Mouse (Mus musculus): ENCODE results near the gene Itch. TPM values are rescaled to one million over a fixed set of nuclear protein-coding genes. Genes with fewer than 3 reads are reported as not detected.

Itch gene
- total and polyA plus RNA-seq, 2 experiments from 2014 or later, result 20.4 to 38.0 TPM

- no peak overlapping the region for H3K4me2 ChIP-seq (ENCODE audit: low read depth, low read length, poor library complexity, severe bottlenecking)
- H3K4me1 ChIP-seq (ENCODE audit: insufficient read depth, low read length), result 0 out of 2 replicates have a peak, but pooled peaks cover under 1% of the 10 kb centered on the region
- no peaks in the 10 kb centered on the region for H3K27me3 ChIP-seq (ENCODE audit: insufficient read depth, low read length)
- H3K4me3 ChIP-seq (ENCODE audit: low read depth, low read length), result no peak overlapping the region
- H3K9me3 ChIP-seq (ENCODE audit: low read length), result no peaks in the 10 kb centered on the region
- H3K27ac ChIP-seq (ENCODE audit: low read depth, low read length), result no peak overlapping the region
- ATAC-seq (ENCODE audit: low FRiP score) (no peak), DNase-seq (ENCODE audit: low spot score) (no peak)
- no peak overlapping the region for H3K9ac ChIP-seq (replicated peaks; ENCODE audit: low read length, poor library complexity, severe bottlenecking)
- no peaks in the 10 kb centered on the region for H3K36me3 ChIP-seq (ENCODE audit: insufficient read depth, low read length)
- WGBS, result 83% methylated on average over 6 of the region's 6 CpGs
- TF ChIP-seq CTCF (IDR thresholded peaks at IDR 0.05), result peak; percentile 59
Measured at GRCm38 (mm10) chr2:155271957-155272356, 138.6 kb downstream of the Itch start.

GRCm38 (mm10) chr2:155272396-155273170, 139.3 kb downstream of the Itch start:
- Histone ChIP-seq H3K4me2 (ENCODE audit: low read depth, low read length, poor library complexity, severe bottlenecking) (no peak overlapping the region), H3K4me3 (ENCODE audit: low read depth, low read length) (no peak overlapping the region), H3K36me3 (ENCODE audit: insufficient read depth, low read length) (no peaks in the 10 kb centered on the region), H3K9me3 (ENCODE audit: low read length) (no peaks in the 10 kb centered on the region), H3K9ac (replicated peaks; ENCODE audit: low read length, poor library complexity, severe bottlenecking) (no peak overlapping the region), H3K27ac (ENCODE audit: low read depth, low read length) (no peak overlapping the region), H3K4me1 (ENCODE audit: insufficient read depth, low read length) (peaks cover 5% of the 10 kb centered on the region; the same call in 1 of the 2 replicates), H3K27me3 (ENCODE audit: insufficient read depth, low read length) (no peaks in the 10 kb centered on the region)
- ATAC-seq (ENCODE audit: low FRiP score) (no peak), DNase-seq (ENCODE audit: low spot score) (no peak)
- no peak for TF ChIP-seq CTCF (IDR thresholded peaks at IDR 0.05)
- WGBS, result 80% methylated on average over 10 of the region's 10 CpGs

- H3K27ac ChIP-seq (ENCODE audit: low read depth, low read length), result no peak overlapping the region
- 90% methylated on average over 8 of the region's 8 CpGs for WGBS
- H3K4me1 ChIP-seq (ENCODE audit: insufficient read depth, low read length), result peaks cover 8% of the 10 kb centered on the region; the same call in 1 of the 2 replicates
- no peak overlapping the region for H3K4me2 ChIP-seq (ENCODE audit: low read depth, low read length, poor library complexity, severe bottlenecking)
- peaks cover 5% of the 10 kb centered on the region for H3K36me3 ChIP-seq (ENCODE audit: insufficient read depth, low read length)
- ATAC-seq (ENCODE audit: low FRiP score) (no peak), DNase-seq (ENCODE audit: low spot score) (no peak)
- no peak overlapping the region for H3K9ac ChIP-seq (replicated peaks; ENCODE audit: low read length, poor library complexity, severe bottlenecking)
- no peak for TF ChIP-seq CTCF (IDR thresholded peaks at IDR 0.05)
- H3K4me3 ChIP-seq (ENCODE audit: low read depth, low read length), result no peak overlapping the region
- no peaks in the 10 kb centered on the region for H3K27me3 ChIP-seq (ENCODE audit: insufficient read depth, low read length)
- H3K9me3 ChIP-seq (ENCODE audit: low read length), result no peaks in the 10 kb centered on the region
Measured at GRCm38 (mm10) chr2:155273603-155274002, 140.3 kb downstream of the Itch start.

- TF ChIP-seq CTCF (IDR thresholded peaks at IDR 0.05), result 0 out of 2 replicates have a peak, but pooled peaks have one; percentile 9
- no peaks in the 10 kb centered on the region for H3K27me3 ChIP-seq (ENCODE audit: insufficient read depth, low read length)
- WGBS, result 1% methylated on average over 43 of the region's 47 CpGs
- H3K4me2 ChIP-seq (ENCODE audit: low read depth, low read length, poor library complexity, severe bottlenecking), result peak within 1 kb of the TSS; percentile 79
- peak within 1 kb of the TSS; percentile 98 for H3K9ac ChIP-seq (replicated peaks; ENCODE audit: low read length, poor library complexity, severe bottlenecking)
- H3K27ac ChIP-seq (ENCODE audit: low read depth, low read length), result peak within 1 kb of the TSS; percentile 92
- H3K4me1 ChIP-seq (ENCODE audit: insufficient read depth, low read length), result peaks cover 8% of the 10 kb centered on the region; the same call in 1 of the 2 replicates
- peak within 1 kb of the TSS; percentile 98 for H3K4me3 ChIP-seq (ENCODE audit: low read depth, low read length)
- peaks cover 15% of the 10 kb centered on the region for H3K36me3 ChIP-seq (ENCODE audit: insufficient read depth, low read length)
- no peaks in the 10 kb centered on the region for H3K9me3 ChIP-seq (ENCODE audit: low read length)
- peak; percentile 95 for ATAC-seq (ENCODE audit: low FRiP score)
- peak; percentile 97 for DNase-seq (ENCODE audit: low spot score)
Measured at GRCm38 (mm10) chr2:155276195-155276594, 142.9 kb downstream of the Itch start, which contains the start of gene Map1lc3a. Map1lc3a (plus strand) TSS chr2:155276297.

Other genes starting within 250 kb of the Itch start
- gene Eif2s2, start 240.6 kb upstream of the Itch start, total RNA-seq (2014; rRNA removed), result 47.8 and 58.1 TPM in 2 replicates
- 101 and 114 TPM in 2 replicates for gene Eif2s2, start 240.6 kb upstream of the Itch start, polyA plus RNA-seq (2015; fragmentation: Nextera tagmentation; extraction: Ambion mirVana)
- not detected in 2 replicates for gene Gm14226, start 115.2 kb upstream of the Itch start, total RNA-seq (2014; rRNA removed)
- 0.06 and 0.07 TPM in 2 replicates for gene Gm14226, start 115.2 kb upstream of the Itch start, polyA plus RNA-seq (2015; fragmentation: Nextera tagmentation; extraction: Ambion mirVana)
- 54.3 and 61.4 TPM in 2 replicates for gene Ahcy, start 59.0 kb upstream of the Itch start, total RNA-seq (2014; rRNA removed)
- gene Ahcy, start 59.0 kb upstream of the Itch start, polyA plus RNA-seq (2015; fragmentation: Nextera tagmentation; extraction: Ambion mirVana), result 28.5 and 33.3 TPM in 2 replicates
- gene Dynlrb1, start 103.0 kb downstream of the Itch start, total RNA-seq (2014; rRNA removed), result 293 and 374 TPM in 2 replicates
- gene Dynlrb1, start 103.0 kb downstream of the Itch start, polyA plus RNA-seq (2015; fragmentation: Nextera tagmentation; extraction: Ambion mirVana), result 776 and 856 TPM in 2 replicates
- gene Map1lc3a, start 142.8 kb downstream of the Itch start, total RNA-seq (2014; rRNA removed), result 560 and 573 TPM in 2 replicates
- gene Map1lc3a, start 142.8 kb downstream of the Itch start, polyA plus RNA-seq (2015; fragmentation: Nextera tagmentation; extraction: Ambion mirVana), result 839 and 943 TPM in 2 replicates
- 40.4 and 44.2 TPM in 2 replicates for gene Pigu, start 223.9 kb downstream of the Itch start, total RNA-seq (2014; rRNA removed)
- 54.7 and 59.6 TPM in 2 replicates for gene Pigu, start 223.9 kb downstream of the Itch start, polyA plus RNA-seq (2015; fragmentation: Nextera tagmentation; extraction: Ambion mirVana)
- gene Trp53inp2, start 247.6 kb downstream of the Itch start, total RNA-seq (2014; rRNA removed), result 116 and 121 TPM in 2 replicates
- gene Trp53inp2, start 247.6 kb downstream of the Itch start, polyA plus RNA-seq (2015; fragmentation: Nextera tagmentation; extraction: Ambion mirVana), result 58.4 and 58.6 TPM in 2 replicates